7 mouse cellular contexts compared by ENCODE assay signal in genomic region chr1:43163084-43163466, GRCm38 (mm10). TPM values are rescaled to one million over a fixed set of nuclear protein-coding genes. Genes with fewer than 3 reads are reported as not detected.
DNase-seq lines count a peak whose midpoint lies in the region; ATAC-seq and TF ChIP-seq lines count a peak whose summit lies in the region.

No protein-coding gene starts in this region.

- peak overlapping the region; percentile 61 for H3K9ac ChIP-seq in forebrain, embryonic 11.5 days (ENCODE audit: low read length)
- H3K9ac ChIP-seq in limb, embryonic 11.5 days (ENCODE audit: low read length) = peak overlapping the region; percentile 79; the same call in 1 of the 2 replicates

- H3K4me3 ChIP-seq in forebrain, embryonic 11.5 days (ENCODE audit: low read depth, low read length) = peak overlapping the region; percentile 51
- H3K4me3 ChIP-seq in limb, embryonic 11.5 days (ENCODE audit: low read depth, low read length) = peak overlapping the region; percentile 53
- peak overlapping the region; percentile 63 for H3K4me3 ChIP-seq in olfactory bulb, adult 2 months (ENCODE audit: insufficient read depth, low read depth, low read length)

- no peaks in the 10 kb centered on the region for H3K9me3 ChIP-seq in forebrain, embryonic 11.5 days (ENCODE audit: control insufficient read depth, low read length)
- H3K9me3 ChIP-seq in limb, embryonic 11.5 days (ENCODE audit: control insufficient read depth, low read length) = no peaks in the 10 kb centered on the region

- H3K36me3 ChIP-seq in forebrain, embryonic 11.5 days (ENCODE audit: control insufficient read depth, insufficient read depth, low read length) = no peaks in the 10 kb centered on the region
- H3K36me3 ChIP-seq in limb, embryonic 11.5 days (ENCODE audit: control insufficient read depth, insufficient read depth, low read length) = no peaks in the 10 kb centered on the region

- peak; percentile 45 for ATAC-seq in forebrain, embryonic 11.5 days (replicated peaks; ENCODE audit: low FRiP score)
- ATAC-seq in limb, embryonic 11.5 days (ENCODE audit: insufficient number of reproducible peaks, low FRiP score, low TSS enrichment, low read depth) = peak; percentile 56; the same call in 1 of the 2 replicates

- TF ChIP-seq POLR2A in olfactory bulb, adult 2 months (IDR thresholded peaks at IDR 0.05; ENCODE audit: insufficient read depth, low read depth, low read length) = no peak

- no peak for TF ChIP-seq CTCF in olfactory bulb, adult 2 months (IDR thresholded peaks at IDR 0.05; ENCODE audit: insufficient read depth, low read depth, low read length)

- H3K4me1 ChIP-seq in forebrain, embryonic 11.5 days (replicated peaks; ENCODE audit: control insufficient read depth, insufficient read depth, low read length) = 0 out of 2 replicates have a peak, but pooled peaks cover 2% of the 10 kb centered on the region
- no peaks in the 10 kb centered on the region for H3K4me1 ChIP-seq in limb, embryonic 11.5 days (ENCODE audit: control insufficient read depth, insufficient read depth, low read length)
- H3K4me1 ChIP-seq in olfactory bulb, adult 2 months (ENCODE audit: control insufficient read depth, insufficient read depth, low read length) = peaks cover 12% of the 10 kb centered on the region

- peak; percentile 50 for DNase-seq in retina, postnatal 1 day
- DNase-seq in retina, embryonic 14.5 days (ENCODE audit: low spot score) = no peak
- no peak for DNase-seq in forebrain, embryonic 11.5 days (ENCODE audit: low spot score)
- DNase-seq in limb, embryonic 11.5 days (ENCODE audit: low spot score) = peak; percentile 54
- DNase-seq in adrenal gland, adult (ENCODE audit: inconsistent age in 2 of 2, low spot score in 1 of 2) = no peak
- no peak for DNase-seq in adrenal gland, adult 18-20 months (ENCODE audit: low spot score in 2 of 2)

- 0 out of 2 replicates have a peak, but pooled peaks cover 2% of the 10 kb centered on the region for H3K27me3 ChIP-seq in forebrain, embryonic 11.5 days (ENCODE audit: control insufficient read depth, insufficient read depth, low read length)
- no peaks in the 10 kb centered on the region for H3K27me3 ChIP-seq in limb, embryonic 11.5 days (ENCODE audit: control insufficient read depth, insufficient read depth, low read length)

- WGBS in forebrain, embryonic 11.5 days = 2% methylated on average over 6 of the region's 6 CpGs
- WGBS in limb, embryonic 11.5 days = 3% methylated on average over 6 of the region's 6 CpGs
- 3% methylated on average over 6 of the region's 6 CpGs for WGBS in olfactory bulb, adult 2 months

- H3K27ac ChIP-seq in forebrain, embryonic 11.5 days (ENCODE audit: low read depth, low read length) = no peak overlapping the region
- no peak overlapping the region for H3K27ac ChIP-seq in limb, embryonic 11.5 days (replicated peaks; ENCODE audit: low read depth, low read length)
- H3K27ac ChIP-seq in olfactory bulb, adult 2 months (ENCODE audit: insufficient read depth, low read depth, low read length) = no peak overlapping the region

- H3K4me2 ChIP-seq in forebrain, embryonic 11.5 days (ENCODE audit: low read depth, low read length, severe bottlenecking) = peak overlapping the region; percentile 68
- H3K4me2 ChIP-seq in limb, embryonic 11.5 days (ENCODE audit: low read depth, severe bottlenecking) = peak overlapping the region; percentile 70

RNA-seq across cellular contexts. Expression of gene Fhl2, which starts 33.7 kb away (rescaled TPM):
- 4.0 and 4.6 TPM in 2 replicates for polyA plus RNA-seq in forebrain, embryonic 11.5 days (2014; fragmentation: Nextera tagmentation; extraction: Ambion mirVana)
- 8.6 and 9.1 TPM in 2 replicates for polyA plus RNA-seq in limb, embryonic 11.5 days (2014; fragmentation: Nextera tagmentation; extraction: Ambion mirVana)
- not detected in 2 replicates for polyA plus RNA-seq in olfactory bulb, adult 2 months (2012; ENCODE audit: insufficient read depth, insufficient read length, low replicate concordance, missing spikeins)
- total RNA-seq in adrenal gland, adult 18-20 months (2021) = 10 to 100 TPM; 20.8 to 31.8 TPM

Comparison
In these comparisons a context has a peak if more than half of its experiments do, and no peak if none do; other contexts are left out.
1. DNase-seq: peak in retina, postnatal 1 day (single experiment) and limb, embryonic 11.5 days (single experiment); none in retina, embryonic 14.5 days (single experiment), forebrain, embryonic 11.5 days (single experiment), adrenal gland, adult (0 of 2) and adrenal gland, adult 18-20 months (0 of 2).
2. Peak in every context shown above with its lines, with median percentiles within 50 percentile points of each other: H3K4me3 ChIP-seq.